Mouse (Mus musculus) heart, embryonic 11.5 days (tissue): ENCODE measurements around the gene Rtel1. TPM values are rescaled to one million over a fixed set of nuclear protein-coding genes. Genes with fewer than 3 reads are reported as not detected.
"Not testable (repeated sequence)": the region's sequence is repeated elsewhere in the genome, so short reads cannot be mapped to it uniquely, and the experiment has no call there.

ENCODE experiments used
- ATAC-seq: fragments of 200-750 bp; cut with Nextera tagmentation; replicated peaks from 2 replicates; pipeline ENCODE4 v1.8.0; 2017; ENCODE audit warnings: moderate library complexity; ENCODE audit not compliant: insufficient number of reproducible peaks, low FRiP score, low TSS enrichment
- H3K27ac ChIP-seq: fragments of 300-500 bp; sonication (generic); 2 replicates; pipeline ENCODE4 v1.5.1; 2014; ENCODE audit warnings: mild to moderate bottlenecking, low read depth, low read length
- H3K27me3 ChIP-seq: fragments of 300-500 bp; sonication (generic); 2 replicates; pipeline ENCODE4 v1.6.1; 2014; ENCODE audit warnings: mild to moderate bottlenecking, low read length, mixed read lengths; ENCODE audit not compliant: control insufficient read depth, insufficient read depth
- H3K36me3 ChIP-seq: fragments of 300-500 bp; sonication (generic); 2 replicates; pipeline ENCODE4 v1.6.1; 2014; ENCODE audit warnings: mild to moderate bottlenecking, low read length, moderate library complexity, mixed read lengths; ENCODE audit not compliant: control insufficient read depth, insufficient read depth
- H3K4me1 ChIP-seq: fragments of 300-500 bp; sonication (generic); 2 replicates; pipeline ENCODE4 v1.6.1; 2014; ENCODE audit warnings: low read length; ENCODE audit not compliant: control insufficient read depth, insufficient read depth
- H3K4me2 ChIP-seq: fragments of 300-500 bp; sonication (generic); 2 replicates; pipeline ENCODE4 v1.6.1; 2014; ENCODE audit warnings: mild to moderate bottlenecking, moderate library complexity
- H3K4me3 ChIP-seq: fragments of 300-500 bp; sonication (generic); 2 replicates; pipeline ENCODE4 v1.5.1; 2014; ENCODE audit warnings: low read depth, low read length
- H3K9ac ChIP-seq: fragments of 300-500 bp; sonication (generic); 2 replicates; pipeline ENCODE4 v1.6.1; 2014; ENCODE audit warnings: mild to moderate bottlenecking, low read depth, low read length, moderate library complexity
- H3K9me3 ChIP-seq: fragments of 300-500 bp; sonication (generic); replicated peaks from 2 replicates; pipeline ENCODE4 v1.6.1; 2016; ENCODE audit warnings: low read length; ENCODE audit not compliant: control insufficient read depth
- whole genome bisulfite sequencing: fragments of 180-500 bp; shearing (Covaris S2); extraction: QIAGEN DNeasy Blood & Tissue Kit; methylation state at CpG from one replicate; pipeline ENCODE4 v1.1.7; 2014; ENCODE audit not compliant: insufficient replicate concordance; 5-methylcytosine and 5-hydroxymethylcytosine counted together
- polyA plus RNA-seq: library from polyadenylated mRNA; unstranded; fragments of >200 nt; fragmentation: Nextera tagmentation; extraction: Ambion mirVana; gene quantifications from 2 replicates; pipeline ENCODE4 v1.2.1, GENCODE M21; 2014

The Rtel1 gene
- polyA plus RNA-seq, 1 experiment from 2014 or later = 34.8 TPM

- 1% methylated on average over 38 of the region's 71 CpGs for WGBS
- Histone ChIP-seq H3K4me3 (peak overlapping the region; percentile 70), H3K9ac (peak overlapping the region; percentile 89), H3K27ac (peak overlapping the region; percentile 96), H3K4me2 (peak overlapping the region; percentile 75), H3K27me3 (no peaks in the 10 kb centered on the region), H3K36me3 (0 out of 2 replicates have a peak, but pooled peaks cover 2% of the 10 kb centered on the region), H3K9me3 (no peaks in the 10 kb centered on the region), H3K4me1 (peaks cover 9% of the 10 kb centered on the region; the same call in 1 of the 2 replicates)
- peak; percentile 86 for ATAC-seq
Observed at GRCm38 (mm10) chr2:181287338-181287957, 32.1 kb upstream of the Rtel1 start.

GRCm38 (mm10) chr2:181287958-181288350 is 31.6 kb upstream of the Rtel1 start, which contains the start of gene Gmeb2:
TSS of gene Gmeb2 (minus strand) at chr2:181288035.
- H3K36me3 ChIP-seq, H3K9me3 ChIP-seq, H3K27me3 ChIP-seq, H3K4me1 ChIP-seq: not testable (repeated sequence)
- ATAC-seq = peak; percentile 96
- Histone ChIP-seq H3K4me3 (peak within 1 kb of the TSS; percentile 70), H3K27ac (peak within 1 kb of the TSS; percentile 96), H3K9ac (peak within 1 kb of the TSS; percentile 89), H3K4me2 (peak within 1 kb of the TSS; percentile 75)
- under 1% methylated on average over 38 of the region's 38 CpGs for WGBS

GRCm38 (mm10) chr2:181288691-181289090 is 30.8 kb upstream of the Rtel1 start:
- Histone ChIP-seq H3K9me3 (no peaks in the 10 kb centered on the region), H3K27ac (no peak overlapping the region), H3K4me3 (peak overlapping the region; percentile 70), H3K27me3 (no peaks in the 10 kb centered on the region), H3K36me3 (0 out of 2 replicates have a peak, but pooled peaks cover 2% of the 10 kb centered on the region), H3K4me1 (peaks cover 9% of the 10 kb centered on the region; the same call in 1 of the 2 replicates), H3K9ac (peak overlapping the region; percentile 52; the same call in 1 of the 2 replicates), H3K4me2 (peak overlapping the region; percentile 63)
- ATAC-seq = no peak
- 75% methylated on average over 3 of the region's 3 CpGs for WGBS

GRCm38 (mm10) chr2:181290937-181291336 is 28.6 kb upstream of the Rtel1 start:
- Histone ChIP-seq H3K27me3 (no peaks in the 10 kb centered on the region), H3K4me2 (no peak overlapping the region), H3K27ac (no peak overlapping the region), H3K4me3 (no peak overlapping the region), H3K4me1 (peaks cover 9% of the 10 kb centered on the region; the same call in 1 of the 2 replicates), H3K9me3 (no peaks in the 10 kb centered on the region), H3K9ac (no peak overlapping the region), H3K36me3 (0 out of 2 replicates have a peak, but pooled peaks cover 2% of the 10 kb centered on the region)
- ATAC-seq = no peak
- 76% methylated on average over 1 of the region's 1 CpGs for WGBS

GRCm38 (mm10) chr2:181302041-181302440 is 17.5 kb upstream of the Rtel1 start:
- peaks cover 12% of the 10 kb centered on the region for H3K36me3 ChIP-seq
- no peak overlapping the region for H3K9ac ChIP-seq
- H3K4me3 ChIP-seq = no peak overlapping the region
- H3K27ac ChIP-seq = no peak overlapping the region
- ATAC-seq = no peak
- H3K9me3 ChIP-seq = no peaks in the 10 kb centered on the region
- no peak overlapping the region for H3K4me2 ChIP-seq
- 14% methylated on average over 3 of the region's 3 CpGs for WGBS
- H3K27me3 ChIP-seq = peaks cover 21% of the 10 kb centered on the region
- H3K4me1 ChIP-seq = no peaks in the 10 kb centered on the region

GRCm38 (mm10) chr2:181304944-181305343 is 14.6 kb upstream of the Rtel1 start:
- peaks cover 42% of the 10 kb centered on the region for H3K27me3 ChIP-seq
- no peak overlapping the region for H3K4me2 ChIP-seq
- no peak overlapping the region for H3K27ac ChIP-seq
- H3K4me3 ChIP-seq = no peak overlapping the region
- H3K9me3 ChIP-seq = no peaks in the 10 kb centered on the region
- no peak for ATAC-seq
- no peak overlapping the region for H3K9ac ChIP-seq
- peaks cover 12% of the 10 kb centered on the region for H3K36me3 ChIP-seq
- H3K4me1 ChIP-seq = no peaks in the 10 kb centered on the region
- WGBS = 88% methylated on average over 1 of the region's 1 CpGs

- Histone ChIP-seq H3K36me3 (no peaks in the 10 kb centered on the region), H3K27me3 (peaks cover 55% of the 10 kb centered on the region), H3K4me3 (no peak overlapping the region), H3K9ac (no peak overlapping the region), H3K9me3 (no peaks in the 10 kb centered on the region), H3K27ac (no peak overlapping the region), H3K4me1 (no peaks in the 10 kb centered on the region), H3K4me2 (peak overlapping the region; percentile 5; the same call in 1 of the 2 replicates)
- ATAC-seq = no peak
- 9% methylated on average over 30 of the region's 30 CpGs for WGBS
Observed at GRCm38 (mm10) chr2:181307144-181307804, 12.3 kb upstream of the Rtel1 start.

GRCm38 (mm10) chr2:181312435-181312834 is 7.1 kb upstream of the Rtel1 start:
- H3K4me3 ChIP-seq = no peak overlapping the region
- 57% methylated on average over 3 of the region's 3 CpGs for WGBS
- no peak overlapping the region for H3K27ac ChIP-seq
- H3K9ac ChIP-seq = no peak overlapping the region
- H3K4me1 ChIP-seq = peaks cover 4% of the 10 kb centered on the region; the same call in 1 of the 2 replicates
- H3K4me2 ChIP-seq = no peak overlapping the region
- ATAC-seq = no peak
- no peaks in the 10 kb centered on the region for H3K36me3 ChIP-seq
- peaks cover 63% of the 10 kb centered on the region for H3K27me3 ChIP-seq
- H3K9me3 ChIP-seq = no peaks in the 10 kb centered on the region
